Mouse (Mus musculus): ENCODE results near the gene Mybpc3.

Mybpc3 gene

GRCm38 (mm10) chr2:91117585-91118275, at the start of gene Mybpc3:
Gene Mybpc3 (plus strand): TSS chr2:91118144.
- DNase-seq (ENCODE audit: low spot score in 2 of 2) = no peak

GRCm38 (mm10) chr2:91068162-91068871, 49.6 kb upstream of the Mybpc3 start:
- no peak for DNase-seq (ENCODE audit: low spot score in 2 of 2)

- no peak for DNase-seq (ENCODE audit: low spot score in 2 of 2)
Observed at GRCm38 (mm10) chr2:91068872-91069165, 49.1 kb upstream of the Mybpc3 start.

- DNase-seq (ENCODE audit: low spot score in 2 of 2) = no peak
Observed at GRCm38 (mm10) chr2:91069306-91070000, 48.5 kb upstream of the Mybpc3 start.

- peak; percentile 96 to 97 for DNase-seq (ENCODE audit: low spot score in 2 of 2)
Observed at GRCm38 (mm10) chr2:91070076-91070800, 47.7 kb upstream of the Mybpc3 start, which contains the start of gene Slc39a13. Gene Slc39a13 (minus strand): TSS chr2:91070417.

GRCm38 (mm10) chr2:91071059-91071458, 46.9 kb upstream of the Mybpc3 start:
- DNase-seq (ENCODE audit: low spot score in 2 of 2) = no peak

- DNase-seq (ENCODE audit: low spot score in 2 of 2) = no peak
Observed at GRCm38 (mm10) chr2:91072092-91072491, 45.9 kb upstream of the Mybpc3 start.

GRCm38 (mm10) chr2:91077957-91078313, 40.0 kb upstream of the Mybpc3 start:
- DNase-seq (ENCODE audit: low spot score in 2 of 2) = no peak

GRCm38 (mm10) chr2:91078314-91079025, 39.5 kb upstream of the Mybpc3 start:
- no peak for DNase-seq (ENCODE audit: low spot score in 2 of 2)

GRCm38 (mm10) chr2:91079026-91079384, 38.9 kb upstream of the Mybpc3 start:
- DNase-seq (ENCODE audit: low spot score in 2 of 2) = no peak

GRCm38 (mm10) chr2:91080784-91081513, 37.0 kb upstream of the Mybpc3 start:
- no peak for DNase-seq (ENCODE audit: low spot score in 2 of 2)

- no peak for DNase-seq (ENCODE audit: low spot score in 2 of 2)
Observed at GRCm38 (mm10) chr2:91081775-91082695, 35.9 kb upstream of the Mybpc3 start, which contains the start of gene Spi1. Gene Spi1 (plus strand): TSS chr2:91082390.

- DNase-seq (ENCODE audit: low spot score in 2 of 2) = no peak
Observed at GRCm38 (mm10) chr2:91082844-91083243, 35.1 kb upstream of the Mybpc3 start.

- DNase-seq (ENCODE audit: low spot score in 2 of 2) = no peak
Observed at GRCm38 (mm10) chr2:91083366-91083940, 34.5 kb upstream of the Mybpc3 start.

GRCm38 (mm10) chr2:91084179-91084820, 33.6 kb upstream of the Mybpc3 start:
- DNase-seq (ENCODE audit: low spot score in 2 of 2) = no peak

- DNase-seq (ENCODE audit: low spot score in 2 of 2) = no peak
Observed at GRCm38 (mm10) chr2:91085494-91086391, 32.2 kb upstream of the Mybpc3 start.

GRCm38 (mm10) chr2:91086392-91087237, 31.3 kb upstream of the Mybpc3 start:
- DNase-seq (ENCODE audit: low spot score in 2 of 2) = no peak
